Mouse (Mus musculus) lung, adult 10 weeks (tissue): Measurements from ENCODE around the gene Relt. TPM values are rescaled to one million over a fixed set of nuclear protein-coding genes. Genes with fewer than 3 reads are reported as not detected.

Source experiments
- polyA plus RNA-seq: library from polyadenylated mRNA; stranded (reverse); fragments of 350-450 nt; fragmentation: Illumina TruSeq; extraction: RNeasy Lipid Tissue Mini Kit (QIAGEN cat#74804); gene quantifications from one replicate; pipeline ENCODE4 v1.2.3, GENCODE M21; 2014; ENCODE audit warnings: low read depth, low replicate concordance; ENCODE audit not compliant: insufficient read depth

The Relt gene
- polyA plus RNA-seq = 4.7 TPM

GRCm38 (mm10) chr7:100862828-100863638 lies at the start of gene Relt:
Gene Relt, minus strand, starts transcription at chr7:100863446.

Other genes starting within 250 kb of the Relt start
- gene Plekhb1, start 201.0 kb downstream of the Relt start, polyA plus RNA-seq = 72.2 TPM
- 9.4 TPM for gene Fam168a, start 156.8 kb downstream of the Relt start, polyA plus RNA-seq
- 11.2 TPM for gene Arhgef17, start 68.7 kb upstream of the Relt start, polyA plus RNA-seq
- gene P2ry6, start 111.2 kb upstream of the Relt start, polyA plus RNA-seq = 7.8 TPM
- gene P2ry2, start 149.4 kb upstream of the Relt start, polyA plus RNA-seq = 4.0 TPM
- 12.2 TPM for gene Fchsd2, start 229.4 kb upstream of the Relt start, polyA plus RNA-seq